Mouse (Mus musculus) gonadal fat pad, adult 2 months (tissue): ENCODE measurements at regions not wholly inside any gene's neighbourhood (a gene's known extent, or its start where the extent isn't known, plus 50 kb on each side); places are given as distances from the start of the nearest gene placed in this dataset.

Experiments used
- DNase-seq: peaks from one replicate; pipeline ENCODE4 v3.0.0-alpha.2; 2012; ENCODE audit warnings: low read depth

- no peak for DNase-seq
These were observed 275.1 kb upstream of the Dynlrb2 start for GRCm38 (mm10) chr8:116229654-116230136.

- DNase-seq: no peak
These were observed 277.8 kb upstream of the Dynlrb2 start for GRCm38 (mm10) chr8:116227003-116227402.

- no peak for DNase-seq
These were observed 281.5 kb upstream of the Dynlrb2 start for GRCm38 (mm10) chr8:116223235-116223634.

- DNase-seq: no peak
These were observed 288.9 kb upstream of the Dynlrb2 start for GRCm38 (mm10) chr8:116215909-116216308.

- DNase-seq: no peak
These were observed 289.4 kb upstream of the Dynlrb2 start for GRCm38 (mm10) chr8:116215286-116215860.

- DNase-seq: no peak
These were observed 301.1 kb upstream of the Dynlrb2 start for GRCm38 (mm10) chr8:116203631-116204030.

GRCm38 (mm10) chr8:116200459-116200999 is 304.2 kb upstream of the Dynlrb2 start:
- no peak for DNase-seq

- DNase-seq: no peak
These were observed 308.1 kb upstream of the Dynlrb2 start for GRCm38 (mm10) chr8:116196623-116197184.

GRCm38 (mm10) chr8:116192096-116192495 is 312.7 kb upstream of the Dynlrb2 start:
- no peak for DNase-seq

- DNase-seq: no peak
These were observed 319.6 kb upstream of the Dynlrb2 start for GRCm38 (mm10) chr8:116185206-116185605.

- DNase-seq: no peak
These were observed 320.5 kb upstream of the Dynlrb2 start for GRCm38 (mm10) chr8:116184241-116184640.

GRCm38 (mm10) chr8:116177946-116178345 is 326.8 kb upstream of the Dynlrb2 start:
- no peak for DNase-seq

- no peak for DNase-seq
These were observed 329.9 kb upstream of the Dynlrb2 start for GRCm38 (mm10) chr8:116174891-116175290.

- DNase-seq: no peak
These were observed 330.8 kb upstream of the Dynlrb2 start for GRCm38 (mm10) chr8:116173961-116174360.

- DNase-seq: no peak
These were observed 336.9 kb upstream of the Dynlrb2 start for GRCm38 (mm10) chr8:116167874-116168273.

GRCm38 (mm10) chr8:116164989-116165299 is 339.8 kb upstream of the Dynlrb2 start:
- no peak for DNase-seq

GRCm38 (mm10) chr8:116164190-116164988 is 340.4 kb upstream of the Dynlrb2 start:
- no peak for DNase-seq

GRCm38 (mm10) chr8:116160932-116161331 is 343.8 kb upstream of the Dynlrb2 start:
- no peak for DNase-seq

GRCm38 (mm10) chr8:116143687-116144573 is 360.8 kb upstream of the Dynlrb2 start:
- DNase-seq: no peak

GRCm38 (mm10) chr8:116141363-116141762 is 363.4 kb upstream of the Dynlrb2 start:
- DNase-seq: no peak

- no peak for DNase-seq
These were observed 364.8 kb upstream of the Dynlrb2 start for GRCm38 (mm10) chr8:116139934-116140333.

GRCm38 (mm10) chr8:116137765-116138164 is 367.0 kb upstream of the Dynlrb2 start:
- no peak for DNase-seq
